Mouse (Mus musculus) cerebellum, postnatal 25 days (tissue): ENCODE data around the gene Gm5134.
A peak's percentile ranks its signal among the peaks of the same experiment; 100 is the strongest.

Source experiments
- DNase-seq, 2 experiments: peaks; one replicate each; pipeline ENCODE4 v3.0.0; 2021; ENCODE audit warnings: mixed read lengths in 2 of 2

Gm5134 gene

DNA sequence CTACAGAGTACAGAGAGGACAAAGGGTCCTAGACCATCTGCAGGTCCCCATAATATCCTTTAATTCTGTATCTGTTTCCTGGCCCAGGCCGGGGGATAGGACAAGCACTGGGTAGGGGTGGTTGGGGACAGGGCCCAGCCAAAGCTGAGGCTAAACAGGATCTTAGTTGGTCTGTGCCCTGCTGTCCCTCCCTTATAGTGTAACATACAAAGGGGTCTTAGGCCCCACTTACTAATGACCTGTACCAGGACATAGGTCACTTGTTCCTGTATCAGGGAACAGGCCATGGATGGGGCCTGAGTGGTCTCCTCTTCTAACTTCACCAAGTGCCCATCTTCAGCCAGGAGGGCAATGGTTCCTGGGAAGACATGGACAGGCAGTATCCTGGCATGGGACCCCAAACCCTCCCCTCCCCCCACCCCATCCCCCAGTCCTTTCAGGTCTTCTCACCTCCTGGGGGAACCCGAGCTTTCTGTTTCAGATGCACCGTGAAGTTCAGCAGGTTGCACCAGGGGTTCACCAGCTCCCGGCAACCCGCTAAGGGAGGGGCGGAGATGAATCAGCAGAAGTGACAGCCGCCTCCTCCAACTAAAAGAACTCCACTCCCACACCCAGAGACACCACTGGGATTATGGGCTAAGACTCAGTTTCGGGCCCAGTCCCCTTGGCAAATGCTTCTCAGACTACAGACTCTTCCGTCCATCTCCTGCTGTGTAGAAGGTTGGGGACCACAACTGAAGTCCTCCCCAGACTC, 14.7 kb upstream of the Gm5134 start:
- no peak for DNase-seq

DNA sequence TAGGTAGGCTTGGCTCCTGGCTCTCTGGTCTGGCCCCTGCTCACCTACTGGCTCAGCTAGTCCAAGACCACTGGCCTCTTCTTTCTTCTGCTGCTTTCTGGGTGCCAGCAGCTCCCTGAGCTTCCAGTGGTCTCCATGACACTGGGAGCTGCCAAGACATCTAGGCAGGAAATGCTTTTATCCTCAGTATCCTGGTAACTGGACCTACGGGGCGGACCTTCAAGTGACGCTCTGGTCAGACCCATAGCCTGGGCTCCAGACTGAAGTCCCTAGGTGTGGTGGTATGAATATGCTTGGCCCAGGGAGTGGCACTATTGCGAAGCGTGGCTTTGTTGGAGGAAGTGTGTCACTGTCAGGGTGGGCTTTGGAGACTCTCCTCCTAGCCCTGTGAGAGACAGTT, 13.8 kb upstream of the Gm5134 start, which contains the start of gene Gm867:
Gene Gm867, minus strand, starts transcription at position 153 of the 400 bp plus-strand sequence.
- no peak for DNase-seq

DNA sequence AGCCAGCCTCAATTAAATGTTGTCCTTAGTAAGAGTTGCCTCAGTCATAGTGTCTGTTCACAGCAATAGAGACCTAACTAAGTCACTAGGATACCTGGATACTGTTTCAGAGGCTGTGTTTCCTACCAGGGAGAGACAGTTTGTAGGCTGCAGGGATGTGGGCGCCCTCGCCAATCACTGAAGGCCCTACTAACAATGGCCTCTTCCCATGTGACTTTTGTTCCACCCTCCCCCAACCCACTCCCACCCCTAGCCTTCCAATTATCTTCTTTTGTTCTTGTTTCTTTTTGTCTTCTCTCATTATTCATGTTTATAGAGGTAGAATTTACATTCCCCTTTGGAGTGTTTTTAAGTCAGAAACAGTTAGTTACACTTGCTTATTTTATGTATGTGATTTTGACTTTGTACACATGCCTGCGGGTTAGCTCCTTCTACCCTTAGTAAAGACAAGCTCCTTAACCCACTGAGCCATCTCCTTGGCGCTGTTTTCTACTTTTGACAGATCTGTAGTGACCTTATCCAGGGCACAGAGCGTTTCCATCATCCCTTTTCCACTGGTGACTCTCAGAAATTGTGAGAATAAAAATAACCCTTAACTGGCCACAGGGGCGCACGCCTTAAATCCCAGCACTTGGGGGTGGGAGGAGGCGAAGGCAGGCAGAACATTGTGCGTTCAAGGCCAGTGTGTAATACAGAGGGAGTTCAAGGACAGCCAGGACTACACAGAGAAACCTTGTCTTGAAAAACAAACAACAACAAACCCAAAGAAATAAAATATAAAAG, 13.1 kb upstream of the Gm5134 start:
- no peak for DNase-seq

DNA sequence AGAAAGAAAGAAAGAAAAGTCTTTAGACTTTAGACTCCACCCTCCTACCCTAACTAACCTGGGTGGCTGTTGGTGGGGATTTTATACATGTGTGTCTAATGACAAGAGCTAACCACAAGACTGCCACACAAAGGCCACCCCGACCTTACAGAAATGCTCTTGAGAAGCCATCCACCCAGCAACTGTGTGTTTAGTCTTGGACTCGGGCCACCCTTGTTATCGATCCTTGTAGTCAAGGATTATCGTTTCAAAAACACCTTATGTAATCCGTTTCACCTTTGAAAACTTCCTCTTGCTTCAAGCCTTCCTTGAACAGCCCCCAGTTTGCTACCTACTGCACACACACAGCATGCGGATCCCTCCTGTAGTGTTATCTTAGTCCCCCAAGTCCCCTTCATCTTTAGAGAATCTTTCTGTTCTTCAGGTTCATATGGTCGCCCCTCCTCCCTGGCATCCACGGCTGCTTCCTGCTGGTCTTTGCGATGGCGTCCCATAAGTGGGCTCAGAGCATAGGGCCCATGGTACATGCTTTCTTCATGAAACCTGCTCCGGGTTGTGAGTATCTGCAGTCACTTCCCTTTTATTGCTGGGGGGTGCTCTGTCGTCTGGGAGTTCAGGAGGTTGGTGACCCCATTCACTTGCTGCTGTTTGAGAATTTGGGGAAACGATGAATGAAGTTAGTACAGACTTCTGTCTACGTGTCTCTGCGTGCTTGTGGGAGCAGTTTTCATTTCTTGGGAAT, 11.4 kb upstream of the Gm5134 start, which contains the start of gene Vpreb3:
Gene Vpreb3, plus strand, starts transcription at position 322 of the 742 bp plus-strand sequence.
- no peak for DNase-seq

DNA sequence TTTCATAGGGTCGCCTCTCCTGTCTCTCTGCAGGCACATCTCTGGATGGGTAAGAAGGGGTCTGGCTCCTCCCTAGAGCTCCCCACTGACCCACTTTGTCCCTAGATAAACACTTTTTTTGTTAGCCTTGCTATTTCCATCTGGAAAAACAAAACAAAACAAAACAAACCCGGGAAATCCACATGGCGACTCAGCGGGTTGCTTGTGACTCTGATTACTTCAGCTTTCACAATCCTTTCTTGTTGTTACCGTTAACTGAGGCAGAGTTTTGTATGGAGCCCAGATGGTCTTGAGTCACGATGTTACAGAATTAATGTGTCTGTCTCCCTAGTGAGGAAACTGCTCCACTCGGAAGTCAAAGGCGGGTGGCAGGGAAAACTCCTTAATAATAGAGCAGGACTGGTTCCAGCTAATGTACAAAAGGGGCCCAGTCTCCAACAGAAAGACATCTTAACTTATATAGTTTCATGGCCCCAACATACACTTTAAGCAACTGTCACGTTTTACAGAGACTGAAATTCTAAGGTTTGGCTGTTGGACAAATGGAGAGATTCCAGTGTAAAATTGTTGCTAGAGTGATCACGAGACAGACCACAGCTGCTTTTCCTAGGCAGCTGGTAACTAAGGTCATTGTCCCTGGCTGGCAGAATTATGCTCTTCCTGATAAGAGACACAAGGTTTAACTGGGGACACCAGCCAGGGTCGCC, 10.1 kb upstream of the Gm5134 start:
- DNase-seq, result no peak

DNA sequence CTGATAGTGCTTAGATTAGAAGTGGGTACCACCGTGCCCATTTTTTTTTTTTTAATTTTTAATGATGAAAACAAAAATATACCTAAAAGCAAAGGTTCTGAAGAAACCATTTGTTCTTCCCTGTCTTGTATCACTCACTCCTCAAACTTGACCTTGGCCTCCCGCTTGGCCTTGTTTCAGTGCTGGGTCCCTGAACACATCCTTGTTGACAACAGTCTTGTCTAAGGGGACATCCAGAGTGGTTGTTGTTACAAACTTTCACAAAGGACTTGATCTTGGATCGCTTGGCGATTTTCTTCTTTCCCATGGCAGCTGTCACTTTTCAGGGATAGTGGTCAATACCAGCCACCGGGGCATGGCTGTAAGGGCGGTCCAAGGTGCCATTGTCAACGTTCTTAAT, 9.1 kb upstream of the Gm5134 start:
- no peak for DNase-seq

DNA sequence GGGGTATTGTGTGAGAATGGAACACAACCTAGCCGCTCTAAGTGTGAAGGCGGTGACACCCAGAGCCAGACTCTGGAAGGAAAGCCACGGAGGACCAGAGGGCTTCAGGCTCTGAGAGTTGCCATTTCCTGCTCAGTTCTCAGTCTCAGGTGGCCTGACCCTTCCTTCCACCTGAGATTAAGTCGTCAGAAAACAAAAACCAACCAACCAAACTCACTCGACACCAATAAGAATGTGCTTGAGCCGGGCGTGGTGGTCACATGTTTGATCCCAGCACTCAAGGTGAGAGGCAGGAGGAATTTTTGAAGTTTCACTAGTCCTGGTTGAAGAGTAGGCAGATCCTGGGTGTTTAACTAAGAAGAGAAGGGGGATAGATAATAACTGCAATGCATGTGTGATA, 8.4 kb upstream of the Gm5134 start:
- no peak for DNase-seq

DNA sequence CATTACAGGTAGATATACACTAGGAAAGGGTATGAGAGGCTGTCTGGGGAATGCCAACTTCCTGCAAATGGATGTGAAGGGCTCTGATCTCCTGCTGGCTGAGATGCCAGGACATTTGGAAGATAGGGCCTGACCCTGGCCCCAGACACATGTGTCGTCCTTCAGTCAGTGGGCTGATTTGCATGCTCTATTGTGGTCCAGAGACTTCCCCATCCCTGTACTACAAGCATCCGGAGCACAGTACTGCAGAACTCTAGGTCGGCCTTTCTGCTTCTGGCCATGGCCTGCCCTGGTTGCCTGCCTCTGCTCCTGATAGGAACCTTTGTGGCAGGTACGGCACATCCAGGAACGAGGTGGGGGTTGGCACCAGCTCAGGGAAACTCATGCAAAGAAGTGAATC, 6.2 kb upstream of the Gm5134 start:
- DNase-seq, result no peak

DNA sequence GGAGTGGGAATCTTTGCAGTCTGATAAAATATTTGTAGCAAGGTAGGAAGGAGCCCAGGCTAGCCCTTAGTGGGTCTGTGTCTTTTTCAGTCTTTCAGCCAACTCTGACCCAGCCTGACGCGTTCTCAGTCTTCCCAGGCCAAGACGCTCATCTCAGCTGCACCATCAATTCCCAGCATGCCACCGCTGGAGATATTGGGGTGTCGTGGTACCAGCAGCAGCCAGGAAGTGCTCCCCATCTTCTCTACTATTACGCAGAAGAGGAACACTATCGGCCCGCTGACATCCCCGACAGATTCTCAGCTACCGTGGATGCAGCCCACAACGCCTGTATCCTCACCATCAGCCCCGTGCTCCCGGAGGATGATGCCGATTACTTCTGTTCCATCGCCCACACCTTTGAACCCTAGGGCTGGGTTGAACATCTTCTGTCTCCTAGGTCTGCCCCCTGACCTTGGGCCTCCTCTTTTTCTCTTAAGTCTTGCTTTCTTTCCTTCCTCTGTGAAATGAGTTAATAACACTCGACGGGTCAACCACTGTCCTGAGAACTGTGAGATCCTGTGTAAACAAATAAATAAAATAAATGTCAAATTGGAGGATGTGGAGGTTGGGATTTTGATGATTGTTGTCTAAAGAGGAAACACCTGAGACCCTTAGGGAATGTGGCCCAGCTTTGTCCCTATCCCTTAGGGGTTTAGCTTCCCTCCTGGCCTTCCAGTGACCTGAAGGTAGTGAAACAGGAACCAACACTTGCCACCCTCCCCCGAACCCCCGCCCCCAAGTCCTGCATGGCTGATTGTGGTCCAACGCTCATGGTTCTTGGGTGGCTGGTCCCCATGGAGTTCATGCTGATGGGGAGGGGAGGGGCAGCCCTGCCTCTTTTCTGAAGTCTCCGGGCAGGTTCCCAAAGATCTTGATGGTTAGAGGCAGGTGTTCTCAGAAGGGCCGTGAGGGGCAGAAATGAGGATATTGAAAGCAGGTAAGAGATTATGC, 5.0 kb upstream of the Gm5134 start:
- no peak for DNase-seq

DNA sequence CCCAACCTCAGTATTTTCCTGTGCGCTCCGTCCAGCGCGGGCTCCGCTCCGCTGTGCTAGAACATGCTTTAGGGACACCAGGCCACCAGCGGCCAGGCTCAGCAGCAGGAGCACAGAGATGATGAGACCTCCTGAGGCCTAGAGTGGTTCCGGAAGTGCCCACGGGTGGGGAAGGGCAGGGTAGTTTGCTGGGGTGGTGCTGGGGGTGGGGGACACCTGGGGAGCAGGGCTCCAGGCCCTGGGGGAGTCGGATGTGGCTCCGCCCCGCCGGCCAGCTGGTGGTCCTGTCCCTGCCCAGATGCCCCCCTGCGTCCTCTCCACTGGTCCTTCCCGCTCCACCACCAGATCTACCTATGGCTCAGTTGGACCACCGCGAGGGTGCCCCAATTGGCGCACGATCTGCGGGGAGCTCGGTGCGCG, 3.5 kb upstream of the Gm5134 start:
- DNase-seq, result peak; percentile 41 to 48

DNA sequence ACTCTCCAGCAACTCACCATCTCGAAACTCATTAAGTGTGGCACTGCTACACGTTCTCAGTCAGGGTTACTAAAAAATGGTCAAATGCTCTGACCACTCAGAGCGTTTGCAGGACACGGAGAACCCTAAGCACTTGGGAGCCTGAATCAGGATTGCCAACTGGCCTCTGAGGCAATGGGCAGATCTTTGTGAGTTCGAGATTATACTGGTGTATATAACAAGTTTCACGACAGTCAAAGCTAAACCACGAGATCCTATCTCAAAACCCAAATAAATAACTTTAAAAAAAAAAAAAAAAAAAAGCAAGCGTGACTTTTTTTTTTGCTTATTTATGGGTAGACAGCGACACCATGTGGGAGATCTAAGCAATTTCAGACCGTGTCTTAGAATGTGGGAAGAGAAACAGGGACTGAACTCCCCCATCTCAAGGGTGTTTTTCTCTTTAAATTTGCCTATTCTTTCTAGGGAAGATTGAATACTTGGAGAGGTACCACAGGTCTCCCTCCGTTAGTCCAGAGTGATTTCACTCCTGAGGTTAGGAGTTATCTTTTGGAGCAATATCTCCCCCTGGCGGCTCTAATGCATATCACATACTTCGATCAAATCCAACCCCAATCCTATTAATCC, 2.8 kb upstream of the Gm5134 start:
- DNase-seq, result peak; percentile 54 to 69

DNA sequence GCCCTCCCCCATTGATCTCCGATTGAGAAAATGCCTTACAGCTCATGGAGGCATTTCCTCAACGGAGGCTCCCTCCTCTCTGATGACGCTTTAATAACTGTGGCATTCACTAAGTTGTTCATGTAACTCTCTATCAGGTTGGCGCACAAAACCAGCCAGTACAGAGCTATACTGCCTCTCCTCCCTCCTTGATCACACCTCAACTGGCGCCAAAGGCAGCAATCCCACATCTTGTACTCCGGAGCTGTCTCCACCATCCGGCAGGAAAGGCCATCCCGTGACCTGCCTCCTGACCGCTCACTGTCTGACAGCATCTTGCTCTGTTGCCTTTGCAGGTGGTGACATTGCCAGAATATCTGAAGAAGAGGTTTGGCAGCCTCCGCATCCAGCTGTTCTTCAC, 19.5 kb downstream of the Gm5134 start:
- no peak for DNase-seq

DNA sequence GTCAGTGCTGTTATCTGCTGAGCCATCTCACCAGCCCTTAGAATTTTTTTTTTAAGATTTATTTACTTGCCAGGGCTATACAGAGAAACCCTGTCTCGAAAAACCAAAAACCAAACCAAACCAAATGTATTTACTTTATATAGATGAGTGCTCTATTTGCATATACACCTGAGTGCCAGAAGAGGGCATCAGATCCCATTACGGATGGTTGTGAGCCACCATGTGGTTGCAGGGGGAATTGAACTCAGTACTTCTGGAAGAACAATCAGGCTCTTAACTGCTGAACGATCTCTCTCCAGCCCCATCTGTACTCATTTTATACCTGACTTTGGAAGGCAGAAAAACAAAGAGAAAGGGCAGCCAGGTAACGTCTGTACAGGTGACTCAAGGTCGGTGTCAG, 20.9 kb downstream of the Gm5134 start:
- peak in 1 of 2 experiments; percentile 27 for DNase-seq

DNA sequence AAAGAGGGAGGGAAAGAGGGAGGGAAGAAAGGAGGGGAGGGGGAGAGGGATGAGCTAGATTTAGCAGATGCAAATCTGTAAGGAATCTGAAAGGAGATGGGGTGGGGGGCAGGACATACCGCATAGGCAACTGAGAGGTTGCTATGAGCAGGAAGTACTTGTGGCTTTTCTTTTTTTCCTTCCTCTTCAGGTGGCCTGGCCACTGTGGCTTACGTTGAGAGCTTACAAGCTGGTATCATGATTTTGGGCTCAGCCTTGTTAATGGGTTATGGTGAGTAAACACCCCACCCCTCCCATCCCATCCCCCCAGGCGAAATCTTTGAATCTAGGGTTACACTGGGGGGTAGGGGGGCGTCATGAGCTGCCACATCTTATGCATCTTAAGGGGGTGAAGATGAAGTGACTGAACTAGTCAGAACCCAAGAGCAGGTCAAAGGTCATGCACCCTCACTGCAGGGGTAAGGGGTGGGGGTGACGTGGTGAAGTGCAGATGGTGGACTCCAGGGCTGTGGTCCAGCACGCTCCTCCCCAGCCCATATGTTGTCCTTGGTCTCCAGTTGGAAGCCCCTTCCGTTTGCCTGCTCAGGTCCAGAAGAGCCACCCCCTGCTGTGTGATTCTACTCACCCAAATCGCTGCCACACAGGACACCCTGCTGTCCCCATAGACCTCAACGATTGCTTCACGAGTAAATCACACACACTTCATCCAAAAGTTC, 24.0 kb downstream of the Gm5134 start:
- no peak for DNase-seq

DNA sequence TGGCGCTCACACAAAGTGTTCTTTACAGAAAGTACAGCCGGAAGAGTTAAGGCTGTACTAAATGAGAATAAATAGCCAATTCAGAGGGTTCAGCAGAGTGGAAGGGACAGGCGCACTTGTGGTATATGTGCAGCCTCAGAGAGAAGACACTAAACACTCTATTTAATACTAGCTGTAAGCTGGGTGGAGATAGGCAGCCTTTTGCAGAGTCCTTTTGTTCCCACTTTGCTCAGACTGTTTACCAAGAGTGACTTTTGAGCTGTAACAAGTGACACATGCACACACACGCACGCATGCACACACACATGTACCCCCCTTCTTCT, 24.5 kb downstream of the Gm5134 start:
- no peak for DNase-seq

DNA sequence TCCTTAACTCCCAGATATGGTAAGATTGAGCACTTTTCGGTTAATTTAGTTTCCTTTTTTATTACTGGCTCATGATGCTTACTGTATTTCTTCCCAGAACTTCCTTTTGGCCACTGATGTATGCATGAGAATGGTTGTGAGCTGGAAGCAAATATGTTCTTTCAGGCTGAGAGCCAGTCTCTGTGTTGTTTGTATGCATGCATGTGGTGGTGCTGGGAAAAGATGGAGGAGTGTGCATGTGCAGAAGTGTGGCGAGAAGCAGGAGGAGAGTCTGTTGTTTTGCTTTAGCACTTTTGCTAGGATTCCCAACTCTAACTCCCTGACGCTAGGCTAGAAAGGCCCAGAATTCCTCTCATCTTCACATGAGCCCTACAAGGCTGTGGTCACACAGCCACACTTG, 25.1 kb downstream of the Gm5134 start:
- DNase-seq, result no peak

DNA sequence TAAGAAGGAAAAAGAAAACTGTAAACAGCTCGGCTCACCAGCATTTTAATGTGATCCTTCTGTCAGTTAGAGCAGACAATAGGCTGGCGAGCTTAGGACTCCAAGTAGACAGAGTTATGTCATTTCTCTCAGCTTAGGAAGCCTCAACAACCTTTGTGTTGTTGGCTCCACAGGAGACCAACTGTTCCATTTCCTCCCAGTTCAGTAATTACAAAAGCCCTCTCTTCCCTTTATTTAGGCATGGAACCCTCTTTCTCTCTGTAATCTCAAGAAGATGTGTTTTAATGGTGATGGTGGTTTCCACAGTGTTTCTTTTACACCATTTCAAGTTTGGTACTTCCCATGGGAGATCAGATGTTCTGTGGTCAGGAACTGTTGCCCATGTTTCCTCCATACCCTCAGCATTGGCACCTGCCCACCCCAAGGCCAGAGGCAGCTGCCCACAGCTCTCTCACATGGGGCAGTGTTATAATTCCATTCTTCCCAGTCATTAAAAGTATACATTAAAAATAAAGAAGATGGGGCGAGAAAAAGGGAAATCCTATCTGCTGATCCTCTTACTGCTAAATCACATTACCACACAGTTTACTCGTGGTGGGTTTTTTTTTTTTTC, 36.2 kb downstream of the Gm5134 start:
- DNase-seq, result no peak

DNA sequence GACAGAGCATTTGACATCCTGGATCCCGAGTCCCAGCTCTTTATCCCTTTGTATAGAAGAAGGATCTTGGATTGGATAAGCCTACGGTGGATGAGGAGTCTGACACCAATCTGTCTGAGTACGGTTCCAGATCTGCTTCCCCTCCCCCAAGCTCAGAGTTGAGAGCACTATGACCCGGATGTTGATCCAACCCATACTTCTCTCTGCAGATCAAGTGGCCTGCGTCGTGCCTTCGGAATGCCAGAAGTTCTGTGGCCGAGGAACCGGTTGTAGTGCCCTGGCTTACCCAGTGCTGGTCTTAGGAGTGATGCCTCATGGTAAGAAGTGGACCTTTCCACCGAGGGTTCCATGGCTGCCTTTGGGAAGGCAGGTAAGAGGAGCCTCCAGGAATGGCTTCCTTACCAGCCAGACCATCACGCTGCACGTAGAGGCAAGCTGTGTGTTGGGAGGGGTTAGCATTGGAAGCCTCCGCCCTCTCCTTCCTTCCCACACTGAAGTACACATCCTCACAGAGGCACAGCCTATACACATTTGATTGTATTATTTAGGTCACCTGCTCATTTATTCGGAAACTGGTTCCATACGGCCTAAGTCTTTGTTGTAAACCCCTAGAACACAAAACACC, 39.4 kb downstream of the Gm5134 start:
- peak in 1 of 2 experiments; percentile 22 for DNase-seq

DNA sequence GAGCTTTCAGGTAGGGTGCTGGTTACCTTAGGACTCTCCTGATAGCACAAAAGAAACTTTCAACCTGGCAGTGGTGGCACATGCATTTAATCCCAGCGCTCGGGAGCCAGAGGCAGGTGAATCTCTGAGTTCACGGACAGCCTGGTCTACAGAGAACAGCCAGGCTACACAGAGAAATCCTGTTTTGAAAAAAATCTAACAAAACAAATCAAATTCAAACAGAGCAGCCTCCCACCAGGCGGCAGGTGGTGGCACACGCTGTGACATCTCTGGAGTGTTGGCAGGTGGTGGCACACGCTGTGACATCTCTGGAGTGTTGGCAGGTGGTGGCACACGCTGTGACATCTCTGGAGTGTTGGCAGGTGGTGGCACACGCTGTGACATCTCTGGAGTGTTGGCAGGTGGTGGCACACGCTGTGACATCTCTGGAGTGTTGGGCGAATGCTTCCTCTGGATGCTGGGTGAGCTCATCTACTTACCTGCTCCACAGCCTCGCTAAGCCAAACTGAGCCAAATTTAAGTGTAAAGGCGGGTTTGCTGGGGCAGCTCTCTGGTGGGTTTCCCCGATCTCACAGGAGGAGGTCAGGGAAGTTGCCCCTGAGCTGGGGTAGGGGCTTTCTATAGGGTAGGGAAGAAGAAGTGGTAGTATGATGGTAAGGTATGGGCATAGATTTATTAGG, 40.4 kb downstream of the Gm5134 start:
- DNase-seq, result peak; percentile 62 to 64
